ENCODE assay signal across 8 mouse cellular contexts in genomic region chr6:115717101-115717652, GRCm38 (mm10). TPM values are rescaled to one million over a fixed set of nuclear protein-coding genes. Genes with fewer than 3 reads are reported as not detected.
A peak's percentile ranks its signal among the peaks of the same experiment; 100 is the strongest.
DNase-seq lines count a peak whose midpoint lies in the region; ATAC-seq lines count a peak whose summit lies in the region.

No protein-coding gene starts in this region.

- H3K4me2 ChIP-seq in hindbrain, embryonic 14.5 days (replicated peaks): peak overlapping the region; percentile 47
- peak overlapping the region; percentile 70 for H3K4me2 ChIP-seq in liver, embryonic 12.5 days

- H3K36me3 ChIP-seq in hindbrain, embryonic 14.5 days (replicated peaks; ENCODE audit: control insufficient read depth, insufficient read depth): no peaks in the 10 kb centered on the region
- no peaks in the 10 kb centered on the region for H3K36me3 ChIP-seq in liver, embryonic 12.5 days

- no peaks in the 10 kb centered on the region for H3K9me3 ChIP-seq in hindbrain, embryonic 14.5 days (ENCODE audit: control insufficient read depth, low read length)
- H3K9me3 ChIP-seq in liver, embryonic 12.5 days (replicated peaks): no peaks in the 10 kb centered on the region

- no peaks in the 10 kb centered on the region for H3K27me3 ChIP-seq in hindbrain, embryonic 14.5 days (ENCODE audit: control insufficient read depth, insufficient read depth, low read length)
- no peaks in the 10 kb centered on the region for H3K27me3 ChIP-seq in liver, embryonic 12.5 days (replicated peaks)

- H3K27ac ChIP-seq in hindbrain, embryonic 14.5 days: no peak overlapping the region
- H3K27ac ChIP-seq in liver, embryonic 12.5 days: no peak overlapping the region

- H3K4me1 ChIP-seq in hindbrain, embryonic 14.5 days (replicated peaks; ENCODE audit: control insufficient read depth, insufficient read depth, low read length): peaks cover 8% of the 10 kb centered on the region; the same call in 1 of the 2 replicates
- H3K4me1 ChIP-seq in liver, embryonic 12.5 days: peaks cover 18% of the 10 kb centered on the region

- peak; percentile 52 for DNase-seq in ZHBTc4 (ENCODE audit: low read depth, low spot score)
- peak; percentile 59 to 71 for DNase-seq in gastrocnemius, adult 8-10 months (ENCODE audit: low spot score in 2 of 2)
- DNase-seq in hindbrain, embryonic 14.5 days (ENCODE audit: low spot score): no peak
- peak; percentile 50 for DNase-seq in naive thymus-derived CD4-positive, alpha-beta T cell, adult 2 months (ENCODE audit: low read depth)
- DNase-seq in layer of hippocampus, adult 18-20 months (ENCODE audit: low spot score in 2 of 2): no peak
- no peak for DNase-seq in left cerebral cortex, postnatal 25 days (ENCODE audit: low spot score in 2 of 2)
- no peak for DNase-seq in cerebellum, adult 18-20 months

- intact Hi-C loops in left cerebral cortex, postnatal 25 days (cut with DNase I): no loop called here

- peak overlapping the region; percentile 38; the same call in 1 of the 2 replicates for H3K9ac ChIP-seq in hindbrain, embryonic 14.5 days
- H3K9ac ChIP-seq in liver, embryonic 12.5 days: 0 out of 2 replicates have a peak overlapping the region, but pooled peaks have one; percentile 5

- ATAC-seq in hindbrain, embryonic 14.5 days (ENCODE audit: low FRiP score): peak; percentile 38
- peak; percentile 83 for ATAC-seq in liver, embryonic 12.5 days

- 18% methylated on average over 8 of the region's 8 CpGs for WGBS in hindbrain, embryonic 14.5 days
- 34% methylated on average over 8 of the region's 8 CpGs for WGBS in liver, embryonic 12.5 days (ENCODE audit: insufficient replicate concordance)

- peak overlapping the region; percentile 17 for H3K4me3 ChIP-seq in hindbrain, embryonic 14.5 days (replicated peaks; ENCODE audit: low read length)
- H3K4me3 ChIP-seq in liver, embryonic 12.5 days: peak overlapping the region; percentile 43; the same call in 1 of the 2 replicates

RNA-seq across cellular contexts. Expression of gene Raf1, which starts 40.7 kb away (rescaled TPM):
- total RNA-seq in gastrocnemius, adult 8-10 months (2022): 100 to 1,000 TPM; 113 to 132 (median 118) TPM
- 157 and 159 TPM in 2 replicates for polyA plus RNA-seq in hindbrain, embryonic 14.5 days (2014; fragmentation: Nextera tagmentation; extraction: Ambion mirVana)
- polyA plus RNA-seq in liver, embryonic 12.5 days (2016; fragmentation: Nextera tagmentation; extraction: Ambion mirVana): 52.4 and 53.2 TPM in 2 replicates
- 10 to 100 TPM; 78.5 to 79.3 TPM for total RNA-seq in layer of hippocampus, adult 18-20 months (2021)
- total RNA-seq in left cerebral cortex, postnatal 25 days (2021): 100 to 1,000 TPM in 1 of 2 experiments, 10 to 100 TPM in 1; 83.1 to 109 TPM

RNA-seq across cellular contexts. Expression of gene Tmem40, which starts 45.0 kb away (rescaled TPM):
- total RNA-seq in gastrocnemius, adult 8-10 months (2022): under 1 TPM in 3 of 4 experiments, not detected in 1; 0.36 to 0.58 (median 0.41) TPM
- polyA plus RNA-seq in hindbrain, embryonic 14.5 days (2014; fragmentation: Nextera tagmentation; extraction: Ambion mirVana): 1.4 and 1.8 TPM in 2 replicates
- polyA plus RNA-seq in liver, embryonic 12.5 days (2016; fragmentation: Nextera tagmentation; extraction: Ambion mirVana): 29.1 and 32.7 TPM in 2 replicates
- under 1 TPM in 1 of 2 experiments, not detected in 1; 0.52 TPM for total RNA-seq in layer of hippocampus, adult 18-20 months (2021)
- 1 to 10 TPM; 2.3 to 3.0 TPM for total RNA-seq in left cerebral cortex, postnatal 25 days (2021)

RNA-seq across cellular contexts. Expression of gene Cand2, which starts 57.2 kb away (rescaled TPM):
- total RNA-seq in gastrocnemius, adult 8-10 months (2022): 10 to 100 TPM; 63.6 to 80.2 (median 77.4) TPM
- polyA plus RNA-seq in hindbrain, embryonic 14.5 days (2014; fragmentation: Nextera tagmentation; extraction: Ambion mirVana): 10.6 and 11.1 TPM in 2 replicates
- 9.5 and 10.5 TPM in 2 replicates for polyA plus RNA-seq in liver, embryonic 12.5 days (2016; fragmentation: Nextera tagmentation; extraction: Ambion mirVana)
- 1 to 10 TPM; 2.7 to 2.8 TPM for total RNA-seq in layer of hippocampus, adult 18-20 months (2021)
- 1 to 10 TPM; 2.0 to 2.2 TPM for total RNA-seq in left cerebral cortex, postnatal 25 days (2021)

Comparison
In these comparisons a context has a peak if more than half of its experiments do, and no peak if none do; other contexts are left out.
1. DNase-seq: peak in ZHBTc4 (single experiment), gastrocnemius, adult 8-10 months (2 of 2) and naive thymus-derived CD4-positive, alpha-beta T cell, adult 2 months (single experiment); none in hindbrain, embryonic 14.5 days (single experiment), layer of hippocampus, adult 18-20 months (0 of 2), left cerebral cortex, postnatal 25 days (0 of 2) and cerebellum, adult 18-20 months (0 of 2).
2. RNA of gene Cand2, which starts 57.2 kb away (total RNA-seq): 63.6 to 80.2 TPM in gastrocnemius, adult 8-10 months; 2.7 to 2.8 TPM in layer of hippocampus, adult 18-20 months and 2.0 to 2.2 TPM in left cerebral cortex, postnatal 25 days; every median in the first group is over 10 times any median in the second.